Mouse (Mus musculus): ENCODE measurements around the gene Rgl1. TPM values are rescaled to one million over a fixed set of nuclear protein-coding genes. Genes with fewer than 3 reads are reported as not detected.

Rgl1 gene
- total RNA-seq, 2 experiments from 2014 or later = 113 to 132 TPM

DNA sequence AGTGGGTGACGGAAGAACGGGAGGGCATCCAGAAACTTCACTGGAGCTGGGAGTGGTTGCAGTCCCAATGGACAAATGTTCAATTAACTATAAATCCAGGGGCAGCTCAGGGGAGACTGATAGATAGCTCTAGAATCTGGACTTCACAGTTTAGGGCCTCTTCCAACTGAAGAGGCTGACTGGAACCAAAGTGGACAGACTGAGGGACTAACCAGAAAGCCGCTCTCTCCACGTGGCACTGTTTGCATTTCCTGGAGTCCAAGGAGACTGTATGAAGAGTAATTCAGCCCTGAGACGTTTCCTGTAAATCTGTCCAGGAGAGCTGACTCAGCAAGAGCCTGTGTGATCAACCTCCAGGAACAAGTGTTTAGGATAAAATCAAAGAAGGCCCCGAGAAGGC is 62.2 kb downstream of the Rgl1 start:
- DNase-seq (ENCODE audit: extremely low spot score in 1 of 2, low spot score in 2 of 2) = no peak
- intact Hi-C loops (cut with DNase I) = no loop called here
- no peak overlapping the region for H3K4me3 ChIP-seq
- H3K27ac ChIP-seq = no peak overlapping the region
- TF ChIP-seq CTCF (IDR thresholded peaks at IDR 0.05) = no peak

DNA sequence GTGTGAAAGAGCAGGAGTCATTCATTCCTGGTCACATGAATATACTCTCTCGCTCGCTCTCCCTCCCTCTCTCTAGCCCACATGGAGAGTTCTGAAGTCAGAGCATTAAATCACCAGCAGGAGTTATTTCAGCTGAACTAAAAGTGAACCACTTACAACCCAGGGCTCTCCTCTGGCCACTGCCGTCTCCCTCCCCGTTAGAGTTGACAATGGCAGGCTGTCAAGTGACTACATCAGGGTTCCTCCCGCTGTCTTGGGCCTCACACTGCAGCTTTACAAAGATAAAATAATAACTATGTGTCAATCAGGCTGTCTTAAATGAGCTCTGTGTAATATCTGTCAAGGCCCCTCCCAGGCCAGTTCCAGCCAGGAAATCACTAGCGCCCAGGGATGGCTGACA is 63.2 kb downstream of the Rgl1 start:
- intact Hi-C loops (cut with DNase I) = no loop called here
- no peak for DNase-seq (ENCODE audit: extremely low spot score in 1 of 2, low spot score in 2 of 2)
- H3K27ac ChIP-seq = no peak overlapping the region
- H3K4me3 ChIP-seq = no peak overlapping the region
- TF ChIP-seq CTCF (IDR thresholded peaks at IDR 0.05) = no peak

DNA sequence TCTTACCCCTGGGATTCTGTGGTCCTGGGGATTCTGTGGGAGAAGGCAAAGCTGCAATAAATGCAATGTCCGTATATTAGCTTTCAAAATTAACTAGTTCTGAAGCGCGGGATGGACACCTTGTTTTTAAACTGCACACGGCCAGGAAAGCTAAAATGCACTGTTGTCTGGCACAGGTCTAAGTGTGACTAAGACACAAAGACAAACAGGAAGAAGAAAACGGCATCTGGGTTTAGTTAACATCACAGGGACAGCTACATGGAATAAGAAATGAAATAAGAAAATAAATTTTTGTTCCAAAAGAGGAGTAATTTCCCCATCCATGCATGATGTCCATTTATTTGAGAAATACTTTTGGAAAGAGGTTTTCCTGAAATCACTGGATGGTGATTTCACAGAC is 65.1 kb downstream of the Rgl1 start:
- intact Hi-C loops (cut with DNase I) = no loop called here
- Histone ChIP-seq H3K27ac (no peak overlapping the region), H3K4me3 (no peak overlapping the region)
- TF ChIP-seq CTCF (IDR thresholded peaks at IDR 0.05) = no peak
- no peak for DNase-seq (ENCODE audit: extremely low spot score in 1 of 2, low spot score in 2 of 2)

DNA sequence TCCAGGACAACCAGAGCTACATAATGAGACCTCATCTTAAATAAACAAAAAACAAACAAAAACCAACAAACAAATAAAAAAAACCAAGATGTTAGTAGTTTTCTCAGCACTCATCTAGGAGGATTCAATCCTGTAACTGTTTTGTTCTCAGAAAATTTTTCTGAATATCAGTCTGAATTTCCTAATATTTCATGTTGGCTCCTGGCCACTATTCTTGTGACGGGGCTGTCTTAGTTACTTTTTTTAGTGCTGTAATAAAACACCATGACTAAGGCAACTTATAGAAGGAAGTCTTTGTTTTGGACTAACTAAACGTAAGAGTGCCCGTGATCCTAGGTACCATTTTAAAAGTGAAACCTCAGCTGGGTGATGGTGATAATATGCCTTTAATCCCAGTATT is 68.8 kb downstream of the Rgl1 start:
- no peak for TF ChIP-seq CTCF (IDR thresholded peaks at IDR 0.05)
- no peak for DNase-seq (ENCODE audit: extremely low spot score in 1 of 2, low spot score in 2 of 2)
- intact Hi-C loops (cut with DNase I) = no loop called here
- Histone ChIP-seq H3K27ac (no peak overlapping the region), H3K4me3 (no peak overlapping the region)

DNA sequence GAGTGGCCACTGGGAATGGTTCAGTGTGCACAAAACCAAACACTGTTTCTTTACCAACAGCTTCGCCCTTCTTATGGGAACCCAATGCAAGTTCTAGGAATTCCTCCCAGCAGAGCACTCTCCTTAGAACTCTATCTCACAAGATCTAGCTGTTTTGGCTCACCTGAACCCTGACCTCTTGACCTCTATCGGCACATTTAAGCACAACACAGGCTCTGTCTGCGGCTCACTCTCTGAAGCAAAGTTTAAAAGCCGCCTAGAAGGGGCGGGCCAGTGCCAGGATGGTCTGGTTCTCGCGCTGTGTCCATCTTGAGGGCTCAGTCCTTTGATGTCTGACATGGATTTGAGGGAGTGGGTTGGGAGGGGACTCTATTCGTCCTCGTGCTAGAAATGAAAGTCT is 70.7 kb downstream of the Rgl1 start:
- TF ChIP-seq CTCF (IDR thresholded peaks at IDR 0.05) = no peak
- DNase-seq (ENCODE audit: extremely low spot score in 1 of 2, low spot score in 2 of 2) = no peak
- H3K4me3 ChIP-seq = no peak overlapping the region
- intact Hi-C loops (cut with DNase I) = no loop called here
- no peak overlapping the region for H3K27ac ChIP-seq

DNA sequence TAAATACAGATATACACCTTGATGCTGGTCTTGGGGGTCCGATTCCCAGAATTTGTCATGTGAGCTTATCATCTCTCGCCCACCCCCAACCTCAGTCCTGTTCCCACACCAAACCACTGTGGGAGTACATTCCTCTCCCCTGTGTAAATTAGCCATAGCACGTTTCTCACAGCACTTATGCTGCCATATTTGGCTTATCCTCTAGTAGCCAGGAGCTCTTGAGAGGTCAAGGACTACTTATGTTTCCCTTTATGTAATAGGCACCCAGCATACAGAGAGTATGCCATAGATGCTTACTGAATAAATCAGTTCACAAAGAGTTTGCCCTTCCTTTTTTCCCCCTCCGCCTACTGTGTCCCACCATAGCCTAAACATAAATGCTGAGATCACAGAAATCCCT is 76.2 kb downstream of the Rgl1 start:
- Histone ChIP-seq H3K4me3 (no peak overlapping the region), H3K27ac (no peak overlapping the region)
- no peak for DNase-seq (ENCODE audit: extremely low spot score in 1 of 2, low spot score in 2 of 2)
- intact Hi-C loops (cut with DNase I) = no loop called here
- TF ChIP-seq CTCF (IDR thresholded peaks at IDR 0.05) = no peak

DNA sequence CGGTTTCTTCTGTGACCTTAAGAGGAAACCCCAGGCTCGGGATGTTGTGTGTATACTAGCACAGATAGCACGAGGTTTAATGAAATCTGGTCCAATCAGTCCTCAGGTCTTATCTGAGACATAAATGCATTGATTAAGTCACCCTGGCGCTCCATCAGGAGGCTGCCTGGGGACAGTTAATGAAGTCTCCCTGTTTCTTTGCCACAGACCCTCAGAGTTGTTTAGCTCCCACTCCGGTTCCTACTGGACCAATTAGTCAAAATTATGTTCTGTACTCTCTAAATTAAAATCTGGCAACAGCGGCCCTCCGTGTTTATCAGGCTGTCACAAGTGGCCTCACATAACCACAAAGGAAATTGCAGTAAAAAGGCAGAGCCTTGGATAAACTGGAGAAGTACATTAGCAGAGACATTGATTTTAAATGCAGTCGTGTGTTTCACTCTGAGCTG is 78.4 kb downstream of the Rgl1 start:
- TF ChIP-seq CTCF (IDR thresholded peaks at IDR 0.05) = no peak
- Histone ChIP-seq H3K4me3 (no peak overlapping the region), H3K27ac (no peak overlapping the region)
- no peak for DNase-seq (ENCODE audit: extremely low spot score in 1 of 2, low spot score in 2 of 2)
- intact Hi-C loops (cut with DNase I) = no loop called here

DNA sequence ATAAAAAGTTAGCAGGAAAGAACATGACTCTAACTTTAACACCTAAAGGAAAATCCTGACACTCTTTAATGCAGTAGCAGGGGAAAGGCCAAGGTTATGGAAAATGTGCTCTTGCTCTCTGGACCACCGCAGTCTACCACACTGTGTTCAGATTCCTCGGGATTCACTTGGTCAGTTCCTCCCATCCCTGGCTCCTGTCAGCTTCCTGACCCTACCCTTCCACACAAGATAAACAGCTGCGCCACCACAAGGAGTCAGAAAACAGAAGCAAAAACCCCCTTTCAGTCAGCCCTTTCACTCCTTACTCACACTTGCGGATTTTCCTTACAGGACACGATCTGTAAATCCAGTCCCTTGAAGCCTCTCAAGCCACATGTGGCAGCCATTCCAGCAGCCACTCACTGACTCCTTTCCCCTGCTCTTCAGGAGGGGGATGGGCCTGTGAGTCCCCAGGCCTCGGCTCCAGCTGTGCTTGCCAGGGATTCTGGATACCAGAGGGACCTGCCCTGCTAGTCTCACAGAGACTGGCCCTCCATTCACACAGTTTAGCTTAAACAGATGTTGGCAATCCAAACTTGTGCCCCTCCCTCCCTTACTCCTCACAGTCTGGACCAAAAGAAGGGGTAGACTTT is 78.9 kb downstream of the Rgl1 start:
- TF ChIP-seq CTCF (IDR thresholded peaks at IDR 0.05) = no peak

DNA sequence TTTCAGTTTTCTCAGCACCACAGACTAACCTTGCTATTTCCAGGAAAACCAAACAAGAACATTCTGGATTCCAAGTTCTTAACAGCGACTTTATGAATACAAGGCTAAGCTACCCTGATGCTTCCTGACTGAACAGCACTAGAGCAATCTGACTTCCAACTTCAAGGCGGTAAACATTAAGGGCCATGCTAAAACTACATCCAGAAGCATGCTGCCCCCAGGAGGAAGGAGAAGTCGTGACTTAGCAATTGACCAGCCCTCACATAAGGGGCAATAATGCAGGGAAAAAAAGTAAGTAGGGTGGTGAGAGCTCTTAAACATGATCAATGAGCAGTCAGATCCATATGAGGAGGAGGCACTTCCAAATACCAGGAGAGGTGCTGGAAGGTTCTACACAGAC is 80.6 kb downstream of the Rgl1 start:
- Histone ChIP-seq H3K27ac (no peak overlapping the region), H3K4me3 (no peak overlapping the region)
- DNase-seq (ENCODE audit: extremely low spot score in 1 of 2, low spot score in 2 of 2) = no peak
- no peak; the same call in 1 of the 2 replicates for TF ChIP-seq CTCF (IDR thresholded peaks at IDR 0.05)
- intact Hi-C loops (cut with DNase I) = no loop called here

More for the DNA sequence above, 78.9 kb downstream of the Rgl1 start:
- Histone ChIP-seq H3K4me3 (no peak overlapping the region), H3K27ac (no peak overlapping the region)
- intact Hi-C loops (cut with DNase I) = no loop called here
- no peak for DNase-seq (ENCODE audit: extremely low spot score in 1 of 2, low spot score in 2 of 2)

DNA sequence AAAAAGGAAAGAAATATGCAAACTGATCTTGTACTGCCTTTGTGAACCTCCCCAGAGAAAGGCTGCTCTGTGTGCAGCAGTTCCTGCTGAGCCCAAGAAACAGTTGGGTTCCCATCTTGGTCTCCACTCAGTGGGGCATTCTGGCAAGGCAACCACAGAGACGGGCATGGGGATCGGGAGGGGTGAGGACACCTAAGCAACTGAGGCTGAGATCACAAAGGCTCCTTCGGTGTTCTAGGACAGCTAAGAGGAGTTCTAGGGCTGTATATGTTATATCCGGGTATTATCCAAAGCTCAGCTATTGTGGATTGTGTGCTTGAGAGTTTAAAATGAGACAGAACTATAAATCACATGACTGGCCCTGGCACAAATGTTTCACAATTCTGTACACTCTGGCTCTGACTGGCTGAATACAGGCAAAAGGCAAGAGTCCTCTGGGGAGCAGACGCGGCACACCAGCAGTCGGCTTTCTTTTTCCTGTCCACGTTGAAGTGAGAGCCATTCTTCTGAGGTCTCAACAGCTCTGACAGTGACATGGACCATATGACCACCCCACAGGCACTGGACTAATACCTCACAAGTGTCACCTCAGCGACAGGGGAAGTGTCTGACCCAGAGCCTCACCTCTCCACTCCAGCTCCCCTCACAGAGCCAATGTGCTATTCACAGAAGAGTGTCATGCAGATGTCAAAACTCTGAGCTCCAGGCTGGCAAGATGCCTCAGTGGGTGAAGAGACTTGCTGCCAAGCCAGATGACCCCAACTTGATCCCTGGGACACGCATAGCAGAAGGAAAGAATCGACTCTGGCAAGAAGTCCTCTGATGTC is 83.6 kb downstream of the Rgl1 start:
- intact Hi-C loops (cut with DNase I) = no loop called here
- DNase-seq (ENCODE audit: extremely low spot score in 1 of 2, low spot score in 2 of 2) = no peak
- no peak overlapping the region for H3K4me3 ChIP-seq
- TF ChIP-seq CTCF (IDR thresholded peaks at IDR 0.05) = no peak
- H3K27ac ChIP-seq = no peak overlapping the region

DNA sequence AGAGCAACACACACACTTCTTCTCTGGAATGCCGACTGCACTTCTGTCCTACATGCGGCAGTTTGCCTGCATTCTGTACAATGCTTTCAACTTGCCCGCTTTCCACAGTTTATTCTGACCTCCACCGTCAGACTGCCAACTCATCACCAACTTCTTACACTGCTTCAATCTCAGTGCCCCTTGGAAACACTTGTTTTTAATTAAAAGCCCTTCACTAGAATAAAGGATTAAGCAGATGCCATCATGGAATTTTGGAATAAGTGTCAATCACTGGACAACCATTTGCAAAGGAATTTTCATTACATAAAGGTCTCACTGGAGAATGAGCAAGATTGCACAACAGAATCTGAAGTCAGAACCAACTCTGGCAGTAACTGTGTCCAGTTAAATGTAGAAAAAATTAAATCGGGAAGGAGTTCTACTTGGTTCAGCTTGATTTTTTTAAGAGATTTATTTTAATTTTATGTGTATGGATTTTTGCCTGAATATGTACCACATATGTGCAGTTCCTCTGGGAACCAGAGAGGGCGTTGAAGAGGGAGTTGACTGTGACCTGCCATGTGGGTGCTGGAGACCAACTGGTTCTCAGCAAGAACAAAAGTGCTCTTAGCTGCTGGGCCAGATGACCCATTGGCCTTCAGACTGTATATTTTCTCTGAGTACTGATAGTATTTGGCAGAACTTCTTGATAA is 84.3 kb downstream of the Rgl1 start:
- intact Hi-C loops (cut with DNase I) = no loop called here
- H3K4me3 ChIP-seq = no peak overlapping the region
- TF ChIP-seq CTCF (IDR thresholded peaks at IDR 0.05) = peak; percentile 34
- DNase-seq (ENCODE audit: extremely low spot score in 1 of 2, low spot score in 2 of 2) = no peak
- no peak overlapping the region for H3K27ac ChIP-seq

DNA sequence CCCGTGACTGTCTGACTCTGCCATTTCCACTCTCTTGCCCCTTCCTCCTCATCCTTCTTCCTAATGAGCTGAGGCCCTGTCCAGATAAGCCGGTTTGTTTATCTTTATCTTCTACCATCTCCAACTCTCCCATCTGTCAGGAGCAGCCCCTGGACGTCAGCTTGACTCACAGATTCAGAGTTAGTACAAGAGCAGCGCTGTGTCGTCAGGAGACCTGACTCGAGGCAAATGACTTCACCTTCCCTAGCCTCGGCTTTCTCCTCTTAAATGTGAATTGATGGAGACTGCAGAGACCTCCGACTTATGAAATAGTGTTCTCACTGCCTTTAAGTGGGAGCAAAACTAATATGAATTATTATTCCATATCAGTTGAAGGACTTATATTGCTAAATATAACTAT is 85.0 kb downstream of the Rgl1 start:
- no peak overlapping the region for H3K4me3 ChIP-seq
- no peak for TF ChIP-seq CTCF (IDR thresholded peaks at IDR 0.05)
- DNase-seq (ENCODE audit: extremely low spot score in 1 of 2, low spot score in 2 of 2) = no peak
- intact Hi-C loops (cut with DNase I) = no loop called here
- no peak overlapping the region for H3K27ac ChIP-seq
